Mouse (Mus musculus) 3T3-L1 (cell line): ENCODE data around the gene Adgrb3.
"Not testable (repeated sequence)": the region's sequence is repeated elsewhere in the genome, so short reads cannot be mapped to it uniquely, and the experiment has no call there.

Experiments
- DNase-seq: peaks from one replicate; pipeline ENCODE4 v3.0.0-alpha.2; 2015; ENCODE audit warnings: low read depth, low spot score

Gene Adgrb3

GRCm38 (mm10) chr1:25745575-25745974 is 83.9 kb downstream of the Adgrb3 start:
- no peak for DNase-seq

- no peak for DNase-seq
These were observed 84.8 kb downstream of the Adgrb3 start for GRCm38 (mm10) chr1:25744736-25745135.

GRCm38 (mm10) chr1:25729844-25730243 is 99.7 kb downstream of the Adgrb3 start:
- DNase-seq: no peak

- DNase-seq: no peak
These were observed 118.0 kb downstream of the Adgrb3 start for GRCm38 (mm10) chr1:25711474-25711873.

- DNase-seq: no peak
These were observed 123.2 kb downstream of the Adgrb3 start for GRCm38 (mm10) chr1:25706299-25706698.

GRCm38 (mm10) chr1:25698702-25699250 is 130.7 kb downstream of the Adgrb3 start:
- no peak for DNase-seq

GRCm38 (mm10) chr1:25697179-25697578 is 132.3 kb downstream of the Adgrb3 start:
- no peak for DNase-seq

- DNase-seq: peak; percentile 4
These were observed 132.7 kb downstream of the Adgrb3 start for GRCm38 (mm10) chr1:25696771-25697170.

GRCm38 (mm10) chr1:25682118-25682517 is 147.4 kb downstream of the Adgrb3 start:
- DNase-seq: no peak

GRCm38 (mm10) chr1:25679656-25680055 is 149.9 kb downstream of the Adgrb3 start:
- no peak for DNase-seq

GRCm38 (mm10) chr1:25652717-25653116 is 176.8 kb downstream of the Adgrb3 start:
- DNase-seq: no peak

GRCm38 (mm10) chr1:25644256-25644655 is 185.3 kb downstream of the Adgrb3 start:
- no peak for DNase-seq

GRCm38 (mm10) chr1:25621458-25621857 is 208.0 kb downstream of the Adgrb3 start:
- DNase-seq: no peak

- DNase-seq: peak; percentile 62
These were observed 212.6 kb downstream of the Adgrb3 start for GRCm38 (mm10) chr1:25616954-25617353.

GRCm38 (mm10) chr1:25610776-25611175 is 218.7 kb downstream of the Adgrb3 start:
- not testable (repeated sequence) for DNase-seq

GRCm38 (mm10) chr1:25598941-25599340 is 230.6 kb downstream of the Adgrb3 start:
- DNase-seq: no peak

GRCm38 (mm10) chr1:25588568-25589118 is 240.9 kb downstream of the Adgrb3 start:
- no peak for DNase-seq

- DNase-seq: no peak
These were observed 247.8 kb downstream of the Adgrb3 start for GRCm38 (mm10) chr1:25581698-25582097.

GRCm38 (mm10) chr1:25577836-25578235 is 251.7 kb downstream of the Adgrb3 start:
- no peak for DNase-seq

- no peak for DNase-seq
These were observed 252.9 kb downstream of the Adgrb3 start for GRCm38 (mm10) chr1:25576598-25576997.

- DNase-seq: no peak
These were observed 261.4 kb downstream of the Adgrb3 start for GRCm38 (mm10) chr1:25568096-25568495.

- no peak for DNase-seq
These were observed 283.4 kb downstream of the Adgrb3 start for GRCm38 (mm10) chr1:25546072-25546471.

GRCm38 (mm10) chr1:25543915-25544314 is 285.6 kb downstream of the Adgrb3 start:
- no peak for DNase-seq

GRCm38 (mm10) chr1:25542891-25543290 is 286.6 kb downstream of the Adgrb3 start:
- DNase-seq: no peak
